ENCODE assay signal across 21 mouse cellular contexts in genomic region chr10:119004426-119004825, GRCm38 (mm10).
DNase-seq lines count a peak whose midpoint lies in the region; ATAC-seq and TF ChIP-seq lines count a peak whose summit lies in the region.
"Had no signal": no experiment of that assay in that cellular context is flagged by ENCODE, and none has a peak within 500 bp of the region (broad histone marks: within the 10 kb centered on the region; RNA-seq: fewer than 3 reads in every experiment).

No protein-coding gene starts in this region.

- no peak overlapping the region for H3K4me3 ChIP-seq in small intestine, adult 2 months (ENCODE audit: low read depth, low read length)
- H3K4me3 ChIP-seq: embryonic facial prominence, embryonic 12.5 days; embryonic facial prominence, embryonic 15.5 days; gastrocnemius, adult 2 months; heart, adult 2 months; hindbrain, embryonic 12.5 days; hindbrain, embryonic 15.5 days had no signal

- no peaks in the 10 kb centered on the region for H3K36me3 ChIP-seq in small intestine, adult 2 months (ENCODE audit: control insufficient read depth, insufficient read depth, low read length)
- H3K36me3 ChIP-seq: embryonic facial prominence, embryonic 12.5 days; embryonic facial prominence, embryonic 15.5 days; hindbrain, embryonic 12.5 days; hindbrain, embryonic 15.5 days had no signal

- peak; percentile 70 for DNase-seq in induced T-regulatory cell, adult 2 months (ENCODE audit: low read depth)
- DNase-seq in heart, adult 9 months (ENCODE audit: low spot score in 2 of 2): no peak
- no peak for DNase-seq in ovary, postnatal 10 days (ENCODE audit: low spot score)
- DNase-seq in right cerebral cortex, postnatal 36 days (ENCODE audit: low spot score in 2 of 2): no peak
- no peak for DNase-seq in adrenal gland, adult 18-20 months (ENCODE audit: low spot score in 2 of 2)
- DNase-seq: adrenal gland, adult 2 months; cerebellum, adult 11 months; cerebellum, adult 2 months; cerebellum, adult 9-11 months; cerebellum, postnatal 25 days; forebrain, postnatal 0 days; gastrocnemius, adult 2 months; gastrocnemius, postnatal 25 days; heart, adult 2 months had no signal

- peak; percentile 42 for ATAC-seq in CD4-positive, CD25-positive, alpha-beta regulatory T cell, adult 4 months
- ATAC-seq: forebrain, embryonic 14.5 days; forebrain, postnatal 0 days had no signal

- no peak for TF ChIP-seq CTCF in small intestine, adult 2 months (IDR thresholded peaks at IDR 0.05; ENCODE audit: extremely low read depth, insufficient read length, insufficient replicate concordance, low read depth, low read length)

- 84% methylated on average over 11 of the region's 11 CpGs for WGBS in small intestine, adult 2 months

- H3K4me1 ChIP-seq in small intestine, adult 2 months (ENCODE audit: control insufficient read depth, insufficient read depth, insufficient read length, low read length): peaks cover 18% of the 10 kb centered on the region; the same call in 1 of the 2 replicates
- H3K4me1 ChIP-seq: hindbrain, embryonic 12.5 days; hindbrain, embryonic 15.5 days had no signal

- no peaks in the 10 kb centered on the region for H3K27me3 ChIP-seq in small intestine, adult 2 months (ENCODE audit: control insufficient read depth, insufficient read depth, low read length)
- H3K27me3 ChIP-seq: embryonic facial prominence, embryonic 12.5 days; embryonic facial prominence, embryonic 15.5 days; hindbrain, embryonic 12.5 days; hindbrain, embryonic 15.5 days had no signal

- H3K27ac ChIP-seq in small intestine, adult 2 months (ENCODE audit: insufficient read depth, low read depth, low read length): peak overlapping the region; percentile 75
- H3K27ac ChIP-seq: embryonic facial prominence, embryonic 12.5 days; embryonic facial prominence, embryonic 15.5 days; gastrocnemius, adult 2 months; heart, adult 2 months; hindbrain, embryonic 12.5 days; hindbrain, embryonic 15.5 days had no signal

- no peak for TF ChIP-seq POLR2A in small intestine, adult 2 months (IDR thresholded peaks at IDR 0.05; ENCODE audit: low read depth, low read length)
